In genomic region chr10:81295185-81295584, GRCm38 (mm10) we compare ENCODE assay signal across 11 mouse cellular contexts. TPM values are rescaled to one million over a fixed set of nuclear protein-coding genes. Genes with fewer than 3 reads are reported as not detected.
DNase-seq lines count a peak whose midpoint lies in the region; ATAC-seq and TF ChIP-seq lines count a peak whose summit lies in the region.
"Had no signal": no experiment of that assay in that cellular context is flagged by ENCODE, and none has a peak within 500 bp of the region (broad histone marks: within the 10 kb centered on the region; RNA-seq: fewer than 3 reads in every experiment).

No protein-coding gene starts in this region.

- no peak for TF ChIP-seq CTCF in heart, adult 2 months (IDR thresholded peaks at IDR 0.05)
- no peak for TF ChIP-seq CTCF in lung, embryonic 14.5 days (IDR thresholded peaks at IDR 0.05; ENCODE audit: low read depth)

- TF ChIP-seq EP300 in heart, adult 2 months (IDR thresholded peaks at IDR 0.05; ENCODE audit: insufficient read depth, low read depth, low read length) = no peak

- H3K4me1 ChIP-seq in heart, adult 2 months (ENCODE audit: control insufficient read depth, insufficient read depth, low read length) = peaks cover 45% of the 10 kb centered on the region
- peaks cover 14% of the 10 kb centered on the region for H3K4me1 ChIP-seq in lung, embryonic 14.5 days (ENCODE audit: insufficient read depth)
- H3K4me1 ChIP-seq in embryonic facial prominence, embryonic 13.5 days = peaks cover 36% of the 10 kb centered on the region
- H3K4me1 ChIP-seq in neural tube, embryonic 13.5 days (replicated peaks) = peaks cover 50% of the 10 kb centered on the region

- H3K27me3 ChIP-seq in heart, adult 2 months (ENCODE audit: control insufficient read depth, insufficient read depth, low read length) = no peaks in the 10 kb centered on the region
- H3K27me3 ChIP-seq in lung, embryonic 14.5 days (ENCODE audit: insufficient read depth, low read length) = peaks cover 11% of the 10 kb centered on the region; the same call in 1 of the 2 replicates
- H3K27me3 ChIP-seq in embryonic facial prominence, embryonic 13.5 days = peaks cover 17% of the 10 kb centered on the region
- peaks cover 17% of the 10 kb centered on the region for H3K27me3 ChIP-seq in neural tube, embryonic 13.5 days

- H3K9me3 ChIP-seq in lung, embryonic 14.5 days (ENCODE audit: low read depth, low read length) = no peaks in the 10 kb centered on the region
- no peaks in the 10 kb centered on the region for H3K9me3 ChIP-seq in embryonic facial prominence, embryonic 13.5 days
- H3K9me3 ChIP-seq in neural tube, embryonic 13.5 days = no peaks in the 10 kb centered on the region
- H3K9me3 ChIP-seq: kidney, embryonic 15.5 days had no signal

- intact Hi-C loops in heart, adult 2 months (cut with DNase I) = no loop called here

- no peak for ATAC-seq in lung, embryonic 14.5 days (ENCODE audit: insufficient read depth)
- ATAC-seq in embryonic facial prominence, embryonic 13.5 days (ENCODE audit: insufficient number of reproducible peaks, insufficient read depth, low FRiP score, low TSS enrichment, low read depth) = no peak
- no peak for ATAC-seq in neural tube, embryonic 13.5 days (ENCODE audit: low read depth)

- H3K36me3 ChIP-seq in heart, adult 2 months (ENCODE audit: control insufficient read depth, insufficient read depth, low read length) = no peaks in the 10 kb centered on the region
- peaks cover 5% of the 10 kb centered on the region; the same call in 1 of the 2 replicates for H3K36me3 ChIP-seq in lung, embryonic 14.5 days (ENCODE audit: insufficient read depth)
- peaks cover 18% of the 10 kb centered on the region; the same call in 1 of the 2 replicates for H3K36me3 ChIP-seq in embryonic facial prominence, embryonic 13.5 days
- H3K36me3 ChIP-seq in neural tube, embryonic 13.5 days = 0 out of 2 replicates have a peak, but pooled peaks cover 2% of the 10 kb centered on the region
- H3K36me3 ChIP-seq: kidney, embryonic 15.5 days had no signal

- no peak overlapping the region for H3K9ac ChIP-seq in heart, adult 2 months (ENCODE audit: low read depth, low read length)
- no peak overlapping the region for H3K9ac ChIP-seq in lung, embryonic 14.5 days
- peak overlapping the region; percentile 89; the same call in 1 of the 2 replicates for H3K9ac ChIP-seq in embryonic facial prominence, embryonic 13.5 days
- H3K9ac ChIP-seq in neural tube, embryonic 13.5 days = peak overlapping the region; percentile 92; the same call in 1 of the 2 replicates
- H3K9ac ChIP-seq: liver, embryonic 14.5 days had no signal

- peak overlapping the region; percentile 56; the same call in 1 of the 2 replicates for H3K27ac ChIP-seq in heart, adult 2 months
- H3K27ac ChIP-seq in lung, embryonic 14.5 days (ENCODE audit: low read depth) = no peak overlapping the region
- H3K27ac ChIP-seq in embryonic facial prominence, embryonic 13.5 days = no peak overlapping the region
- H3K27ac ChIP-seq in neural tube, embryonic 13.5 days (replicated peaks) = no peak overlapping the region
- H3K27ac ChIP-seq: kidney, embryonic 15.5 days; liver, embryonic 14.5 days had no signal

- H3K4me3 ChIP-seq in heart, adult 2 months = peak overlapping the region; percentile 98; the same call in 1 of the 2 replicates
- no peak overlapping the region for H3K4me3 ChIP-seq in lung, embryonic 14.5 days (ENCODE audit: low read depth, low read length)
- no peak overlapping the region for H3K4me3 ChIP-seq in embryonic facial prominence, embryonic 13.5 days
- H3K4me3 ChIP-seq in neural tube, embryonic 13.5 days = no peak overlapping the region

- peaks cover 14% of the 10 kb centered on the region for H3K79me2 ChIP-seq in heart, adult 2 months (replicated peaks; ENCODE audit: control insufficient read depth, insufficient read depth, low read length)

- no peak for TF ChIP-seq POLR2A in heart, adult 2 months (IDR thresholded peaks at IDR 0.05; ENCODE audit: insufficient read depth, low read depth, low read length)

- peak overlapping the region; percentile 98; the same call in 1 of the 2 replicates for H3K4me2 ChIP-seq in lung, embryonic 14.5 days
- no peak overlapping the region; the same call in 1 of the 2 replicates for H3K4me2 ChIP-seq in embryonic facial prominence, embryonic 13.5 days
- peak overlapping the region; percentile 90 for H3K4me2 ChIP-seq in neural tube, embryonic 13.5 days

- no peak for DNase-seq in heart, adult 2 months
- no peak for DNase-seq in heart, adult 8-10 months (ENCODE audit: low spot score)
- no peak for DNase-seq in lung, embryonic 14.5 days
- DNase-seq in lung, postnatal 10 days = no peak
- no peak for DNase-seq in gastrocnemius, adult 18-20 months (ENCODE audit: low spot score)
- no peak for DNase-seq in urinary bladder, postnatal 4 days (ENCODE audit: low spot score in 2 of 2)
- DNase-seq: gastrocnemius, postnatal 36 days had no signal

- 81% methylated on average over 6 of the region's 6 CpGs for WGBS in heart, adult 2 months
- 80% methylated on average over 6 of the region's 6 CpGs for WGBS in lung, embryonic 14.5 days
- WGBS in embryonic facial prominence, embryonic 13.5 days = 87% methylated on average over 6 of the region's 6 CpGs
- 92% methylated on average over 6 of the region's 6 CpGs for WGBS in neural tube, embryonic 13.5 days

RNA-seq across cellular contexts. Expression of gene Pip5k1c, which starts 2.4 kb away (rescaled TPM):
- 10 to 100 TPM; 27.0 to 28.0 TPM for total RNA-seq in heart, adult 2 months (2021)
- 37.5 and 44.2 TPM in 2 replicates for polyA plus RNA-seq in heart, adult 2 months (2012; rRNA removed)
- 10 to 100 TPM; 25.7 to 29.5 (median 26.8) TPM for total RNA-seq in heart, adult 8-10 months (2022)
- polyA plus RNA-seq in lung, embryonic 14.5 days (2014; fragmentation: Nextera tagmentation; extraction: Ambion mirVana) = 50.8 and 58.6 TPM in 2 replicates
- 56.0 and 57.6 TPM in 2 replicates for polyA plus RNA-seq in embryonic facial prominence, embryonic 13.5 days (2015; fragmentation: Nextera tagmentation; extraction: Ambion mirVana)
- polyA plus RNA-seq in neural tube, embryonic 13.5 days (2015; fragmentation: Nextera tagmentation; extraction: Ambion mirVana) = 99.3 and 102 TPM in 2 replicates
- 10 to 100 TPM; 19.7 to 20.4 TPM for total RNA-seq in gastrocnemius, adult 18-20 months (2021)

RNA-seq across cellular contexts. Expression of gene Tjp3, which starts 3.8 kb away (rescaled TPM):
- not detected for total RNA-seq in heart, adult 2 months (2021)
- polyA plus RNA-seq in heart, adult 2 months (2012; rRNA removed) = 0.12 and 0.78 TPM in 2 replicates
- under 1 TPM in 1 of 4 experiments, not detected in 3; 0.22 TPM for total RNA-seq in heart, adult 8-10 months (2022)
- polyA plus RNA-seq in lung, embryonic 14.5 days (2014; fragmentation: Nextera tagmentation; extraction: Ambion mirVana) = 15.3 and 17.2 TPM in 2 replicates
- polyA plus RNA-seq in embryonic facial prominence, embryonic 13.5 days (2015; fragmentation: Nextera tagmentation; extraction: Ambion mirVana) = 5.0 and 7.2 TPM in 2 replicates
- polyA plus RNA-seq in neural tube, embryonic 13.5 days (2015; fragmentation: Nextera tagmentation; extraction: Ambion mirVana) = 2.3 and 3.3 TPM in 2 replicates
- total RNA-seq in gastrocnemius, adult 18-20 months (2021) = not detected
- total RNA-seq: gastrocnemius, postnatal 36 days had no signal

RNA-seq across cellular contexts. Expression of gene Cactin, which starts 25.7 kb away (rescaled TPM):
- 10 to 100 TPM; 16.1 to 18.0 TPM for total RNA-seq in heart, adult 2 months (2021)
- polyA plus RNA-seq in heart, adult 2 months (2012; rRNA removed) = 15.4 and 18.0 TPM in 2 replicates
- total RNA-seq in heart, adult 8-10 months (2022) = 10 to 100 TPM; 14.4 to 19.2 (median 16.3) TPM
- 34.3 and 42.9 TPM in 2 replicates for polyA plus RNA-seq in lung, embryonic 14.5 days (2014; fragmentation: Nextera tagmentation; extraction: Ambion mirVana)
- polyA plus RNA-seq in embryonic facial prominence, embryonic 13.5 days (2015; fragmentation: Nextera tagmentation; extraction: Ambion mirVana) = 43.2 and 46.9 TPM in 2 replicates
- 32.5 and 42.5 TPM in 2 replicates for polyA plus RNA-seq in neural tube, embryonic 13.5 days (2015; fragmentation: Nextera tagmentation; extraction: Ambion mirVana)
- 10 to 100 TPM; 10.1 to 10.9 TPM for total RNA-seq in gastrocnemius, adult 18-20 months (2021)

RNA-seq across cellular contexts. Expression of gene Apba3, which starts 28.4 kb away (rescaled TPM):
- 100 to 1,000 TPM; 111 to 123 TPM for total RNA-seq in heart, adult 2 months (2021)
- 151 TPM in 2 replicates for polyA plus RNA-seq in heart, adult 2 months (2012; rRNA removed)
- total RNA-seq in heart, adult 8-10 months (2022) = 100 to 1,000 TPM; 105 to 122 (median 112) TPM
- polyA plus RNA-seq in lung, embryonic 14.5 days (2014; fragmentation: Nextera tagmentation; extraction: Ambion mirVana) = 50.4 and 50.8 TPM in 2 replicates
- 61.9 and 67.9 TPM in 2 replicates for polyA plus RNA-seq in embryonic facial prominence, embryonic 13.5 days (2015; fragmentation: Nextera tagmentation; extraction: Ambion mirVana)
- polyA plus RNA-seq in neural tube, embryonic 13.5 days (2015; fragmentation: Nextera tagmentation; extraction: Ambion mirVana) = 33.7 and 36.1 TPM in 2 replicates
- 100 to 1,000 TPM; 102 to 105 TPM for total RNA-seq in gastrocnemius, adult 18-20 months (2021)

RNA-seq across cellular contexts. Expression of gene Mrpl54, which starts 28.5 kb away (rescaled TPM):
- total RNA-seq in heart, adult 2 months (2021) = 100 to 1,000 TPM in 1 of 2 experiments, 10 to 100 TPM in 1; 85.7 to 101 TPM
- polyA plus RNA-seq in heart, adult 2 months (2012; rRNA removed) = 66.7 and 93.2 TPM in 2 replicates
- 100 to 1,000 TPM; 105 to 124 (median 112) TPM for total RNA-seq in heart, adult 8-10 months (2022)
- polyA plus RNA-seq in lung, embryonic 14.5 days (2014; fragmentation: Nextera tagmentation; extraction: Ambion mirVana) = 222 and 223 TPM in 2 replicates
- 197 and 202 TPM in 2 replicates for polyA plus RNA-seq in embryonic facial prominence, embryonic 13.5 days (2015; fragmentation: Nextera tagmentation; extraction: Ambion mirVana)
- polyA plus RNA-seq in neural tube, embryonic 13.5 days (2015; fragmentation: Nextera tagmentation; extraction: Ambion mirVana) = 145 and 150 TPM in 2 replicates
- total RNA-seq in gastrocnemius, adult 18-20 months (2021) = 100 to 1,000 TPM; 106 to 116 TPM

Comparison
In these comparisons a context has a peak if more than half of its experiments do, and no peak if none do; other contexts are left out.
1. H3K9ac ChIP-seq: peak in embryonic facial prominence, embryonic 13.5 days (single experiment) and neural tube, embryonic 13.5 days (single experiment); none in heart, adult 2 months (single experiment) and lung, embryonic 14.5 days (single experiment).